Mouse (Mus musculus): Measurements from ENCODE around the gene Pde10a.
A peak's percentile ranks its signal among the peaks of the same experiment; 100 is the strongest.

Pde10a gene

DNA sequence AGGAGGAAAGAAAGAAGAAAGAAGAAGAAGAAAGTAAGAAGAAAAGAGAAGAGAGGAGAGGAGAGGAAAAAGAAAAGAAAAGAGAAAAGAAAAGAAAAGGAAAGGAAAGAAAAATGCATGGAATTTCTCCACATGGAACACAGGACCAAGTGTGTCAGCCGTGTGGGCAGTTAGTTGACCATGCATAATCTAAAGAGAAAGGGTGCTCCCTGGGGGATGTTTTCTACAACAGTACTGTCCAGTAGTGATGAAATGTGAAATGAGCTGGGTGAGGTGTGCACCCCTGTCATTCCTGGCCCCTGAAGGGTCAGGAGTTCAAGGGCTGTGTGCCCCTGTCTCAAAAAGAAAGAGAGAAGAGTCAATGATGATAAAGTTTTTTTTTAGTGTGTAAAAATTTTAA is 352.9 kb downstream of the Pde10a start:
- no peak for DNase-seq (ENCODE audit: extremely low spot score, low read depth, low spot score)

DNA sequence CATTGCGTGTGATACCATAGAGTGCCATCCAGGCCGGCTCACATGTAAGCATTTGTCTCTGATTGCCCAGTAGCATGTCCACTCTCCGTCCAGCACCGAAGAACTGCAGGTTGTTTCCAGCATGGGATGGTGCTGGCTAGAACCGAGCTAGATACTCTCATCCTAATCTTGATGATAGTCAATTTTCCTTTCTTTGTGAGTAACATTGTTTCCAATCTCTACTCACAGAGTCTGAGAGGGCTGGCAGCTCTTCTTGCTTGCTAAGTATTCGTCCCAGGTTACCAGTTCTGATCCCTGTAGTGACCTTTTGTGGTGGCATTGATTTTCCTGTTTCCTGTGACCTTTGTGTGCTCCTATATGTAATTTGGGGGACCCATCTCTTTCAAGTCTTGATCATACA is 356.5 kb downstream of the Pde10a start:
- DNase-seq (ENCODE audit: extremely low spot score, low read depth, low spot score): no peak

DNA sequence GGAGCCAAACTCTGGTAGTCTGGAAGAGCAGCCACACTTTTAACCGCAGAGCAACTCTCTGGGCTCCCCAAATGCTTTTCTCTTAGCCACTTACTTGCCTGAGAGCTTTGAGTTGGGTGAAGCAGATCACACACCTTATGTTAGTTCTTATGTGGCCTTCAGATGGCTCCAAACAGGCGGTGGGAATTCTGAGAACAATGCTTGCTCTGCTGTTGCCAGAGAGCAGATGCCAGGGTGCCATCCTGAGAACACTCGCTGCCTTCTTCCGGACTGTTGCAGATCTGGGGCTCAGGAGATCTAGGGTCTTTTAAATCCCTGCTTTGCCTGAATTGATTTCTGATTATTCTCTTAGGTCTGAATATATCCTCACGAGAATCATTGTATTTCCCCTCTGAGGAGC is 359.5 kb downstream of the Pde10a start:
- DNase-seq (ENCODE audit: extremely low spot score, low read depth, low spot score): no peak

DNA sequence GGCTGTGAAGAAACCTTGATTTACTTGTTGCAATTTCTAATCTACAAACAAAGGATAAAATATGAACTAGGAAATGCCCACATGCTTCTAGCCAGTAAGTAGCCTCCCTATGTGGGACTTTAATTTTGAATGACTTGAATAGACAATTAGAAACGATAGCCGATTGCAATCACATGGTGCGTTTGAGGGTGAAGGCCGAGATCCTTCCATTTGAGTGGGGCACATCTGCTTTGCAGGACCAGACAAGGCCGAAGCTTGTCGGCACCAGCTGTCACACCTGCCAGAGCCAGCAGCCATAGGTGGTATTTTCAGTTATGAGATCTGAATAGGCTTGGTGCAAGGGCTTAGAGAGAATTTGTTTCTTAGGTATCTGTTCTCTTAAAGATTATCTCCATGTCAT is 360.7 kb downstream of the Pde10a start:
- no peak for DNase-seq (ENCODE audit: extremely low spot score, low read depth, low spot score)

DNA sequence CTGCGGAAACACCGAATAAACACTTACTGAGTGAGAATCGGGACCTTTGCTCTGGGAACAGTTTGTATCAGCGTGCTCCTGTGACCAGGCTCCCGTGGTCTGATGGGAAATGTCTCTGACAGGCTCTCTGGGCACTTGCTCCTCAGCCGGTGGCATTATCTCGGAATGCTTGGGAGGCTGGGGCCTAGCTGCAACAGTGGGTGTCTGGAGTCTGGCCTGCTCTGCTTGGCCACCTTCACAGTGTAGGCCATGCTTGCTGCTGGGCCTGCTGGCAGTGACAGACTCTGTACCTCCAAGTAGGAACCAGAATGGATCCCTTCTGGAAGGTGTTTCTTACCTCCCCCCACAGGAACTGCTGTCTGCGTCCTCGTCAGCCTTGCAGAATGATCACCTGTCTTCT is 362.9 kb downstream of the Pde10a start:
- DNase-seq (ENCODE audit: extremely low spot score, low read depth, low spot score): no peak

DNA sequence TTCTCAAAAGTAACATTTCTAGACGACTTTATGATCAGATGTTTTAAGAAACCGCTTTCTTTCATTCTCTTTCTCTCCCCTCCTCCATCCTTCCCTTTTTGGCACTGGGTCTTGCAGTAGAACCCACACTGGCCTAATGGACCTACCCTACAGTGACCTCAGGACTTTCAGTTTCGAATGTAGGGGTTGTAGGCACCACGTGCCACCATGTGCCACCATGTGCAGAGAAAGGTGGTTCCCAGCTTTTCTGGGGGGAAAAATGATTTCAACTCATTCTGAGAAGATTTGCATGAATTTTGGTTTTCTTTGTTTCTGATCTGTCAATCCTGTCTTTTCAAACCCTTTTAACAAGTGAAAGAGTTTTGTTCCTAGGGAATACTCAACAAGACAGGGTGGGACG is 363.5 kb downstream of the Pde10a start:
- DNase-seq (ENCODE audit: extremely low spot score, low read depth, low spot score): no peak

DNA sequence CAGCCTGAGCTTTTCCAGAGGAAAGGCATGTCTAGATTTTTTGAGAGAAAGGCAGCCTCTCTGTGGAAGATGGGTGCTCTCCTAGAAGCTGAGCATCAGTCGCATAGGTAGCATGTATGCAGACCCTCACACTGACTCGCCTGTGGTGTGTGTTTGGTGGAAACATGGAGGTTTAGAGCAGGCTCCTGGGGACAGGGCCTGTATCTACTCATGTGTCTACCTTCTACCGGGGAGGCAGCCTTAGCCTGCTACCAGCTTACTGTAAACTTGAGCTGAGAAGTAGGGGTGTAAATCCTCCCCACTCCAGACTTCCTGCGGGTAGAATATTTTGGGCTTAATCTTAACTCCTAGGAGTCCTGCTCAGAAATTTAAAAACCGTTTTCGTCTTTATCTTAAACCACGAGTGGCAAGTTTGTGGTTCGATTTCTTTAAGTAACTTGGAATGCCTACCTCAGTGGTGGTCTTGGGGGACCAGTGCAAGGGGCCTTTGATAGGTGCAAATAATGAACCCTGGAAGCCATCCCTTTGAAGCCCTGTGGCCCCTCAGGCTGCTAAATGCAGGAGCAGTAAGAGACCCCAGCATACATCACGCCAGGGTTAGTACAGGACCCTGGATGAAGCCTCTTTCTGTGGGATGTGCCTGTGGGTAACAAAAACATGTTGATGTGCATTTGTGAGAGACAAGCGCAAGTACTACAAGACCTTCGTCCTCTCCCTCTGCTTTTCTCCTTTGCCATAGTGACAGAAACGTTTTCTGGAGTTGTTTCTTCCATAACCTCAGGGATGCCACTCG is 367.2 kb downstream of the Pde10a start:
- no peak for DNase-seq (ENCODE audit: extremely low spot score, low read depth, low spot score)

DNA sequence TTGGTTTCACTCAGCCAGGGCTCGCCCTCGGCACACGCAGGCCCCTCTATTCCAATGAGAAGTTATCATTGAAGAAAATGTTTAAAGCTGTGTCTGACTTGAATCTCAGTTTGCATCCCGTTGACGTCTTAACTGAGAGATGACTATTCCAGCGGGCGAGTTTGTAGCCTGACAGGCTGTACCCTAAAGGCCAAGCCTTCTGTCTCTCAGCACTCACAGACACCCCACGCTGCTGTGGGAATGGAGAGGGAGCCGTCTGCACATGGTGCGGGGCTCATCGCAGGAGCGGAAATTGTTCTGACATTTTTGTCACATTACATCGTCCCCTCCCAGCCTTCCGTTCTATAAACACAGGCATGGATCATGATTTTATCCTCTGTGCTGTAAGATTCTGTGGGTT is 370.8 kb downstream of the Pde10a start:
- DNase-seq (ENCODE audit: extremely low spot score, low read depth, low spot score): no peak

DNA sequence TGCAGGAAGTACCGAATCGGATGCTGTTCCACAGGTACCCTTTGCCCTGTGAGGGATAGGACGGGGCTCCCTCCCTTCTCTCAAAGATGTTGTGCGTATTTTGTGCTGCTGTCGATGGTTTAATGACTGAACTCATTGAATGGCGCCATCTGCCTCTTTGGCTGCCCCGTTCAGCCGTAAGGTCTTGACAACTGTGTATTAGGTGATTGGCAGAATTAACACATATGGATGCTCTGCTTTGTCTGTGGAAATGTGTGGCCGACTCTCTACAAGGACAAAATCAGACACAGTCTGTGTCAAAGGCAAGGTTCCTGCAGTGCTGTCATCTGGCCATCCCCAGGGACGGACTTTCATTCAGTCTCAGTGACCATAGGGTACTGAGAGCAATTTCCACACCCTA is 372.6 kb downstream of the Pde10a start:
- no peak for DNase-seq (ENCODE audit: extremely low spot score, low read depth, low spot score)

DNA sequence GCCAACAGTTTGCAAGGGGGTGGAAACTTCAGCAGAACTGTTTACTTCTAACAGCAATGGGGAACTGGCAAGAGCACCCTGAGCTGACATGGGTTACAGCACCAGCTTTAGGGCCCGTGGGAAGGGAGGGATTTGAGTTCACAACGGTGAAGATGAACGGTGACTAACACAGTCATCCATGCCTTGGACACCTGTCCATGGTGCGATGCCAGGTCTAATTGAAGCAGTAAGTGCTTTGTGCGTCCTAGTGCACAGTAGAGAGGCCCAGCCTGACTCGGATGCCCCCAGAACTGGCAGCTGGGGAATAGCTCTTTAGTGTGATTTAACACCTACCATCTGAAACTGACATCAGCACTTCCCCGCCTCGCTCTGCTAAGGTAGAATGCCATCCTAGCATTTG is 373.0 kb downstream of the Pde10a start:
- no peak for DNase-seq (ENCODE audit: extremely low spot score, low read depth, low spot score)

DNA sequence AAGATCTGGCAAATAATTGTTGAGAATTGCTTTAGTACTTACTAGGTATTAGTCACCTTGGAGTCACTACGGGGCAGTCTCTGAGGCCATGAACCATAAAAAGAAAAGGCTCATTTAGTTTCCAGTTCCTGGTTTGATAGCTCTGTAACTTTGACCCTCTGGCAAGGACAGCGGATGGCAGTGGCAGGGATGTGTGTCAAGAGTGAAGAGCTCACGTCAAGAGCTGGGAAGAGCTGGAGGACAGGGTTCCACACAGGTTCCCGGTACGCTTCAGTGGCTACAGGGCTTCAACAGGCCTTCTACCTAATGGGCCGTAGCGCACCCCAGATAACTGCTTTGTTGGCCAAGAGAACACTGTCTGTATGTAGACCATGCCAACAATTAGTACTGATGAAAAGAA is 374.0 kb downstream of the Pde10a start:
- DNase-seq (ENCODE audit: extremely low spot score, low read depth, low spot score): no peak

DNA sequence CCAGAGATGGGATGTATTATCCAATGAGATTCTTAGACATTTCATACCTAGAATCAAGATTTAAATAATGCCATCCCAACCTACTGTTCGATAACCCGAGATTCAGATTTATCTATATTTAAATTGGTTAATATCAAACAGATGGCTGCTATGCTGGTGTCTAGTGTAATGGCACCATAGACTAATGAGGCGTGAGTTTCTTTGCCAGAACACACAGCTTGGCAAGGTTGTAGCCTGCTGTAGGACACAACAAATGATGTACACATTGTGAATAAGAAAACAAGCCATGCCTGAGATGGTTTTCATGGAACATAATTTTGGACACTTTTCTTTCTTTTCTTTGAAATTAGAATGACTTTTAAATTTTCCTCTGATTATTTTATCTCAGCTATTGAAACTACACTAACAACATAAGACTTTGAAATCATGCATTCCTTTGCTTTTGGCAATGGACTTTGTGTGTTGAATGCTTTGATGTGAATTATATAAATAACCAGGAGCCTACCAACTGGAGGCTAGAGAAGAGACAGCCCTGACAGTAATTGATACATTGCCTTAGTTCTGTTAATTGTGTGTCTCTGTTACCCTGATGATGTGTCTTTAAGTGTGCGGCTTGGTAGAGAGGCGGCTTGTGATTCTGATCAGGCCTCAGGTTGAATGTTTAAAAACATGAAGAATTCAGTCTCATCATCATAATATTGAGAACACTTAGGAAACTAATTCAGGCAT is 378.5 kb downstream of the Pde10a start:
- DNase-seq (ENCODE audit: extremely low spot score, low read depth, low spot score): no peak

DNA sequence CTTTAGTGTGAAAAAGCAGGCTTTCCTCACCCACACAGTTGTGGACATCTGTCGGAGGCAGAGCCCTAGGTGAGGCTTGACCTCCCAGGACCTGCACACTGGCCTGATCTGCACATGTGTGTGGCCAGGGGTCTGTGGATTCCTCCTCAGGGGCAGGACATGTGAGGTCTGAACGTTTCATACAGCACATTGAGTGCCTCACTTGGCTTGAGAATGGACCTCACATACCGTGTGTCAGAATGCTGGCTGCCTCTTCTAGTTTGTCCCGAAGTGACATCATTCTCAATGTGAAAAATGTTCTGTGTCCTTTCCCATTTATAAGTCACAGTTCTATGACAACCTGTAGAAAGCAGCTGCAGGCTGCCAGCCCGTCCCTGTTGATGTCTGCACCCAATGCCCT is 385.4 kb downstream of the Pde10a start:
- no peak for DNase-seq (ENCODE audit: extremely low spot score, low read depth, low spot score)

DNA sequence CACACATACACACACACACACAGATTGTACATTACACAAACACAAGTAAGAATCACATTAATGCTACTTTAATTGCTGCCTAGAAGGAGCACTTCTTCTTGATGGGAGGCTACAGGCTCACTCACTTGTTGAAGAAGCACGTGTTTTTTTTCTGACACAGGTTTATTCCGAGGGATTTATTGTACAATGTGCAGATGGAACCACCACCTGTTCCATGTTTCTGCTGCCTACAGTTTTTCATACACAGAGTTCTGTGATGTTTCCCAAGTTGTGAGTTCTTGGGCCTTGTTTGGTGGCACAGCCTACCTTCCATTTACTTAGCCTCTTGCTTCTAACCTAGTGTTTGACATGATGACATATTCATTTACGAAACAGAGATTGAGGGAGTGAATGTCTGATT is 387.8 kb downstream of the Pde10a start:
- DNase-seq (ENCODE audit: extremely low spot score, low read depth, low spot score): no peak

DNA sequence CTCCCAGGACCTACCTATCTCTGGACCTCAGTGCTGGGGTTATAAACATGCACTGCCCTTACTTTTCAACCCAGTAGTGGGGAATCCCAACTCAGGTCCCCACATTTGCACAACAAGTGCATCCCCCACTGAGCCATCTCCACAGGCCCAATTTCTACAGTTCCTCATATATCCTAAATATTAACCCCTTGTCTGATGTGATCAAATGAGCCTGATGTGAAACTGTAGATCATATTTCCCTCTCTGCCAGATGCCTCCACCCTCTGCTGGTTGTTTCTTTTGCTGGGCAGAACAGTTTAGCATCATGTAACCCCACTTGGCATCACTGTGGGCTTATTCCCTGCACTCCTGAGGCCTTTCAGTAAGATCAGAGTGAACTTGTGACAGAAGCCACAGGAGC is 390.5 kb downstream of the Pde10a start:
- no peak for DNase-seq (ENCODE audit: extremely low spot score, low read depth, low spot score)

DNA sequence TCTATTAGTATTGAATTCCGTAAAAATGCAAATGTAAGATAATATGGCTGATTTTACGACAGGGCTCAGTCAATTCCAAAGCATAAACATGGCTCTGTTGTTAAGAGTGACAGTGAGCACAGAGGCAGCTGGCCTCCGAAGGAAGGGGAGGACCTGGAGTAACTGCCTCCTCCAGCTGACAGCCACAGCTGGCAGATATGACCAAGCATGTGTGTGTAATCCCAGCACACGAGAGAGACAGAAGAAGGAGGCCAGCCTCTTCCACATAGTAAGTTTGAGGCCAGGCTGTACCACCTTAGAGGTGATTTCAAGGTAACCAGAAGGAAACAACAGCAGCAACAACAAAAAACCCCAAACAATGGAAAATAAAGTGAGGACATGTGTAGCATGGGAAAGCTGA is 397.9 kb downstream of the Pde10a start:
- DNase-seq (ENCODE audit: extremely low spot score, low read depth, low spot score): no peak

DNA sequence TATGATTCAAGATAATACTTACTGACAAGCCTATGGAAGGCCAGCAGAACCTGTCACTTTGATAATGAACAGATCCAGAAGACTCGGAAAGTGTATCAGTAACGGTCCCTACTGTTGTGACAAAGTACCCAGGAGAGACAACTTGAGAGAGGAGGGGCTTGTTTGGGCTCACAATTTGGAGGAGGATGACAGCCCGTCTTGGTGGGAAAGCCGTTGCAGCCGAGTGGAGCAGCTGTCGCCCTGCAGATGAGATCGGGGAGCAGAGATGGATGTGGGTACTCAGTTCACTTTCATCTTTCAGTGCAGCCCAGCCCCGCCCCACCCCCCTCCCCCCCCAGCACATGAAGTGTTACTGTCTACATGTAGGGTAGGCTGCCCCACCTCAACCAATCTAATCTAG is 398.6 kb downstream of the Pde10a start:
- no peak for DNase-seq (ENCODE audit: extremely low spot score, low read depth, low spot score)

DNA sequence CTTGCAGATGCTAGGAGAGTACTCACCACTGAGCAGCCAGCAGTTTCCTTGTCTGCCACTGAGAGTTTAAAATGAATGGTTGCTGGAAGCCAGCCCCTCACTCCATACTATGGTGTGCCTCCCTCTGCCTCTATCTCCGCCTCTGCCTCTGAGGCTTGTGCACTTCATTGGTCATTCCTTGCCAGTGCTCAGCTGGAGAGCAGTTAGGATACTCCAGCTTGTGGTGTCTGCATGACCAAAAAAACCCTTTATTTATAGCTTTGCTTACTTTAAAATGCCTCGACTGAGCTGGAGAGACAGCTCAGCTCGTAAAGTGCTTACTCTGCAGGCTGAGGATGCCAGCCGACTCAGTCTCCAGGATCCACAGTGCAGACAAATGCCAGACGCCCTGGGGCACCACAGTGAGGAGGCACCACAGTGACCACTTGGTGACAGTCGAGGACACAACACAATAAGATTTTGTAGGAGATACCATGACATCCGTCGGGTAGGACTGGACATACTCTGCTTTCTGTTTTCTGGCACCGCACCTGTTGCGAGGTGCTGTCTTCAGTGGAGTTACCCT is 400.7 kb downstream of the Pde10a start:
- DNase-seq (ENCODE audit: extremely low spot score, low read depth, low spot score): no peak

DNA sequence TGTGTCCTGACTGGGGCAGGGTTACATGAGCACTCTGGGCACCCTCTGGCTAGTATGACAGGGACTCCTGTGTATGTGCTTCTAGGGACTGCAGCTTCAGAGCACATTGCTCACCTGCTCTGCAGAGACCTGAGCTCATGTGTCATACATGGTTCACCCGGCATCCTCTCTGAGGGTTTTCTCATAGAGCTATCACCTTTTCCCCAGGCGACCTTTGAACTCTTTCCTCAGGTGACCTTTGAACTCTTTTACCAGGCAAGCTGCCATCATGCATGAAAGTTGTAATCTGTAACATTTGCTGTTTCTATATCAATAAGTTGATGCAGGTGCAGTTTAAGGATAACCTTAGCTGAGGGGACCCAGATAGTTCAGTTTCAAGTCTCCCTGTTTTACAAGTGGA is 403.4 kb downstream of the Pde10a start:
- no peak for DNase-seq (ENCODE audit: extremely low spot score, low read depth, low spot score)

DNA sequence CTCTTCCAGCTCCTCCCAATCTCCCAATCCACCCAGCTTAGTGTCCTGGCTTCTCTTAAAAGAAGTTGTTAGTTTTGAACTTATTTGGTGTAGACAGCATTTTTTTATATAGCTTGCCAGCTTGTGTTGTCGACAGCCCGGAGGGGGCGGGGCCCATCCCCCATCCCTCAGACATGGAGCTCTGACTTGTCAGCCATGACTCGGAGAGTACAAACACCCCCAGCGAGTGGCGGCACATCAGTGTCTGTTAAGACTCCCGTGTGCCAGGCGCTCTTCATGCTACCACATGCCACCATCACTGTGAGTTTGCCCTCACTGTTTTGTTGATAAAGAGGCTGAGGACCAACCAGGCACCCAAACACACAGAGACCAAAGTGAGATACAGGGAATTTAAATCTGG is 404.5 kb downstream of the Pde10a start:
- no peak for DNase-seq (ENCODE audit: extremely low spot score, low read depth, low spot score)

DNA sequence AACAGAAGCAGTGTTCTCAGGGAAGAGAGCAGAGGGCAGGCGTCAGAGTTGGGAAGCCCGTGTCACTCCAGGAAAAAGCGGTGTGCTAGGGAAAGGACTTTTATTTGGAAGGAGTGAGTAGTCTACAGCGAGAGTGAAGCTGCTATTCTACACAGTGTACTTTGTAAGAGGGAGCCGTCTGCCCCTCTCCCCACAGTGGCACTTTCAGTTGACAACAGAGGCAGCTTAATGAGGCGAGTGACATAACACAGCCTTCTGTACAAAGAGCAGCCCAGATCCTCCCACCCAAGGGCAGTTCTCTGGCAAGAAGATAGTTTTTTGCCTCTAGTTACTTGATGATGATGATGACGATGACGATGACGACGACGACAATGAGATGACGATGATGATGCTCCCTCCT is 410.4 kb downstream of the Pde10a start:
- DNase-seq (ENCODE audit: extremely low spot score, low read depth, low spot score): no peak

DNA sequence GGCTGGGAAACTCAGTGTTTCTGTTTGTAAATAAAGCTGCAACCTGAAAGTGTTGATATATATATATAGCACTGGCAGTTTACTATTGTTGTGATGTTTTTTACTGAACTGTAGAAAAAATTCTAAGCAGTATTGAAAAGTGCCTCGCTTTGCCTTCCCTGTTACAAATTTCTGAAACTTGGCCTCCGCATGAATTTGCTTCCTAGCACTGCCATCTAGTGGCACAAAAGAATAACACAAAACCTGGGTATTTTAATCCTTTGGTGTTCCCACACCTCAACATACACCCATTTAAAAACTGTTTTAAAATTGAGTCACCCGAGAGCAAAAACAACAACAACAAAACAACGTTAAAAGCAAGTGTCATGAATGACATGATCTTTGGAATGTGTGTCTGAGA is 411.4 kb downstream of the Pde10a start:
- peak; percentile 42 for DNase-seq (ENCODE audit: extremely low spot score, low read depth, low spot score)
